Mouse (Mus musculus) heart, postnatal 36 days (tissue): ENCODE data around the gene Dtd1. TPM values are rescaled to one million over a fixed set of nuclear protein-coding genes. Genes with fewer than 3 reads are reported as not detected.

Experiments
- DNase-seq, 2 experiments: peaks; one replicate each; pipeline ENCODE4 v3.0.0; 2021 to 2022
- intact Hi-C: fragments of 180-260 bp; cut with DNase I; formaldehyde crosslinking; loops from one replicate; pipeline ENCODE4 v1.15.1; 2025
- total RNA-seq, 2 experiments: library from RNA; stranded (reverse); gene quantifications; 2 replicates each; pipeline ENCODE4 v1.2.3; 2021

Dtd1 gene
- total RNA-seq, 2 experiments from 2014 or later, result 14.5 to 15.7 TPM

DNA sequence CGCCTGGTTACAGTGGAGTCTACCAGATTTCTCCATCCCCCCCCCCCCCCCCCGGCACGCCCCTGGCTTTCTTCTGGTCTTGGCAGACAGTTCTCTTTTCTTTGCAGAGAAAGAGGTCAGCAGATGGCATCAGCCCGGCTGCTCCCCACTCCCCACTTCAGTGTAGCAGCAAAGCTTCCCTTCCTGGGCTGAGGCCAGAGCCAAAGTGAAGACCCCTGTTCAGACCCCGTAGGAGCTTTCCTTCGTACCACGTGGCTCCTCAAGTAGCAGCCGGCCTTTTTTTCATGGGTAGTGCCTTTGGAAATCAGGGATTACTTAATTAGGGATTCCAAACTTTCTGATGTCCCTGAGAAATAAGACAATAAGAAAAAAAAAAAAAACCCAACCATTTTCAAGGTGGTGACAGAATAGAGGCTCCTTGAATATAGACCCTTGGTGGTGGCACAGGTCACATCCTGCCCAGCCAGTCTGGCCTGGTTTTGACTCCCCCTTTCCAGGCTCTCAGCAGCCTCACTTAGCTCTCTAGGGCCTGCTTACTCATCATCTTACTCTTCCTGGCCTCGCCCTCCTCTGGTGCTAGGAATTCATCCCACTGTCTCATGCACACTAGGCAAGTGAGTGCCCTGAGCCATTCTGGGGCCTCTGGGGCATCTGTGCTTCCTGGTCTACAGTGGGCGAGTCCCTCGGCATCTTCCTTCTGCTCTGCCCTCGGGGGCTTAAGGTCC, 38.1 kb downstream of the Dtd1 start:
- intact Hi-C loops, result loop anchor here (5.0 kb wide), 3 partner anchors 524 to 949 kb away; no protein-coding TSS in a partner anchor

DNA sequence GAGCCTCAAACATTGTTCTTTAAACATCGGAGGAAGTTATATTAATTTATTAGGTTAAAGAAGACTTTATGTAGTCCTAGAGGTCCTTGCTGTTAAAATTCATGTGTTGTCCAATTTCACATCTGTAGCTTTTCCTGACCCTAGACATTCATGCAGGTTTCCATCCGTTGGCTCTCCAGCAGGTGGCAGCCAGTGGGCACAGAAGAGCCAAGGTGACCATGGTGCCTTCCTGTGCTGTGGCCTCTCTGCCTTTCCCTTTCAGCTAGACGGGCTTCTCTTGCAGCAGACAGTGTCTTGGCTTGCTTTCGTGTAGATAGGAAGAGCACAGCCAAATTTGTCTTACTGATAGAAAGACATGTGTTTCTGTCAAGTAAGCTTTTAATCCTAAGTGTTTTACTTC, 39.0 kb downstream of the Dtd1 start:
- intact Hi-C loops, result loop anchor here (1.0 to 5.0 kb wide), 4 partner anchors 230 to 949 kb away; no protein-coding TSS in a partner anchor
- DNase-seq, result peak in 1 of 2 experiments; percentile 21

More for the DNA sequence above, 38.1 kb downstream of the Dtd1 start:
- DNase-seq, result no peak

DNA sequence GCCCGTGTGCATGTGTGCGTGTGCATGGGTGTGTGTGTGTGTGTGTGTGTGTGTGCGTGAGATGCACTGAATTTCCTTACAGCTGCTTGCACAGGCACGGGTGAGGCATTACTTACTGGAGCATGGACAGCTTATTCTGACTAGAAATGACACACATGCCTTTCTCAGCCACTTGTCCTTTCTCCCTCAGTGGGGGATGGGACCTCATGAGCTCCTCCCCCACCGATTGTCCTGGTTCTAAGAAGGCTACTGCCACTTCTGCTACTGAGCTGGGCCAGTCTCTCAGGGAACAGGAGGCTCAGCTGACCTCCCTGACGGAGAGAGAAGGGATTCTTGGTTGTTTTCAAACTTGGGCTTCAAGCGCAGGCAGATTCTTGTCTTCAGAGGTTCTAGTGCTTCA, 40.4 kb downstream of the Dtd1 start:
- intact Hi-C loops, result no loop called here
- DNase-seq, result no peak

DNA sequence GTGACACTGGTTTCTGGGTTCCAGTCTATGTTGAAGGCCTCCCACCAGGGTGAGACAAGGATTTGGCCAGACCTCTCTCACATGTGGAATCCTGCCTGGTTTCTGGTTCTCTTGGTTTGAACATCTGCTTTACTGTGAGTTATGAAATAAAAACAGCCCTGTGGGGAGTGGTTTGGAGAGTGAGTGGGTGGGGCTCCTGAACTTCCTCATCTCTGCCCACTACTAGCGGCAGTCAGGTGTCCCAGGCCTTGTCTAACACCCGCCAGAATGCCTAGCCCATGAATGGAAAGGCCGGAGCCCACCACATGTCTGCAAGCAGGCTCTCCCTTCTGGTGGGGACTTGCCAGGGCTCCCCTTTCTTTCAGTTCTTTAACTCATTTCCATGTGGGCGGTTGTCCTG, 42.3 kb downstream of the Dtd1 start:
- intact Hi-C loops, result no loop called here
- DNase-seq, result peak; percentile 7 to 25

DNA sequence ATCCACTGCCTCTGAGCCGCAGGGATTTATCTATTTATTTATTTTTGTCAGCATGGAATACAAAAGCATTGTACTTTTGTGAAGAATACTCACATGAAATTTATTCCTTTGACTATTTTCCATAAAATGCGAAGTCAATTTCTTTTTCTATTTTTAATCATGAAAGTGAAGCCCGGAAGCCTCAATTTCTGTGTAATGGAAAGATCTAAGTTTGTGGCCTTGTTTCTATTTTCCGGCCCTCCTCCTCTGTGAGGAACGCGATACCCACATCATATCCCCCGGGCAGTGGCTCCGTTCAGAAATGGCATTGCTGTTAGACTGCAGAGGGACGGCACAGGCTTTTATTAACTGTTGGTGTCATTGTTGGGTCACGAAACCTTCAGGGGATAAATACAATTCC, 46.7 kb downstream of the Dtd1 start:
- no peak for DNase-seq
- intact Hi-C loops, result no loop called here

DNA sequence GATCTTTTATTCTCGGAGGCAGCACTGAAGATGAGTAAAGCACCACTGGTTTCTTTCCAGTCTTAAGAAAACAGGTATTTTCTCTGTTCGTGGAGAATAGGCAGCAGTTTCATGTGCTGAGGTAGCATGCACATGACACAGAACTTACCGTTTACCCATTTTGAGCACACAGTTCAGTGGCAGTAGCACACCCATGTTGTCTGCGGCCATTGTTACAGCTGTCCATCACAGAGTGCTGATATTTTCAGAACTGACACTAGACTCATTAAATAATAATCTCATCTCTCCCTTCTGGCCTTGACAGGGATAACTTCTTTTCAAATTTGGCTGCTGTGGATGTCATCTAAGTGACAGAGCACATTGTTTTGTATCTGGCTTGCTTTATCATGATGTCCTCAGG, 47.5 kb downstream of the Dtd1 start:
- no peak for DNase-seq
- intact Hi-C loops, result no loop called here

DNA sequence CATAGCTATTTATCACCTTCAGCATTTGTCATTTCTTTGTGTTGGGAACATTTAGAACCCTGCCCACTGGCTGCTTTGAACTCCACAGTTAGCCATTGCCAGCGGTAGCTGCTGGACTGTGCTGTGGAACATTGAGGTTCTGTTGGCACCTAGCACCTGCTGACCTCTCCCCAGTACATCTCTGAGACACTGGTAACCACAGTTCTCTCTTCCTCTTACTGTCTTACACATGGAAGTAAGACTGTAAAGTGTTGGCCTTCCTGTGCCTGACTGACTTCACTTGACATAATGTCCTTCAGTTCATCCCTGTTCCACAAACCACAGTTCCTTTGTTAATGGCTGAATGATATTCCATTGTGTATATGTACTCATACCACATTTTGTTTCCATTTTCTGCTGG, 50.3 kb downstream of the Dtd1 start:
- DNase-seq, result no peak
- intact Hi-C loops, result no loop called here

DNA sequence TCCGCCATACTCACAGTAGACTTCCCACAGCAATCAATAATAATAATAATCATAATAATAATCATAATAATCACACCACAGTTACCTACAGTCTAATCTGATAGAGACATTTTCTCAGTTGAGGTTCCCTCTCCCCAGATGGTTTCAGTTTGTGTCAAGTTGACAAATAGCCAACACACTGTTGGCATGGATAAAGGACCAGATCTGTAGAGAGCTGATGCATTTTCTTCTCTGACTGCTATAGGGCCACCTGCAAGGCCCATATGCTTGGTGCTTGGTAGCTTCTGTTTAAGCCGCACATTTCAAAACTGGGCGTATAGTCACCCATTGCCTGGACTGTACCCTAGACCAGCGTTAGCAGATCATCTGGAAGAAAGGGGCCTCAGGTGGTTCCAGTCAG, 53.1 kb downstream of the Dtd1 start:
- intact Hi-C loops, result no loop called here
- DNase-seq, result no peak

DNA sequence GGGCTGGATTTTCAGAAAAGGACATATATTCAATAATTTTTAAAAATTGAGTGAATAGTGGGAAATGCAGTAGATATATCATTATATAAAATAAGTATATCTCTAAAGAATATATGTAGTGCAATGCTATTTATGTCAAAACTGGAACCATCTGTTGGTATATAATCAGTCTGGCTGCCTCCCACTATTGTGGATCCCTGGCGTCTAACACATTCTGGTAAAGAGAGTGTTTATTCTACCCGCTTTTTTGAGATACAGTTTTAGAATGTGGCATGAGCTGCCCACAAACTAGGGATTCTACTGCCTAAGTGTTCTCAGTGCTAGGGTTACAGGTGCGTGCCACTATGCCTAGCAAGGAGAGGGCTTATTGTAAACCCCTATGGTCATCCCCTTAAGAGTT, 55.6 kb downstream of the Dtd1 start:
- intact Hi-C loops, result no loop called here
- no peak for DNase-seq

DNA sequence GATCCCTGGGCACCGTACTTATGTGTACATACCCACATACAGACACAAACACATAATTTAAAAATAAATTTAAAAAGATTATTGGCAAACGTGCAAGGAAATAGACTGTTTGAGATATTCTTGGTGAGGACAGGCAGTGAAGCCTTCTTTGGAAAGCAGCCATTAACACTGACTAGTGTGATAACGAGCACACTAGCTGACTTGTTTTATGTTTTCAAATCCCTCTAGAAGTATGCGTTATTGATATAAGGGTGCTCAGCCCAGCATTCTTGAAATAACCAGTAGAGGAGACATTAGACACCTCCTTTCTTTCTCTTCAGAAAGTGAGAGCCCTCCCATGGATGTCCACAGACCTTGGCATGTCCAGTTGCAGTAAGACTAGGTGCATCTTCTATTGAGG, 68.8 kb downstream of the Dtd1 start:
- intact Hi-C loops, result no loop called here
- no peak for DNase-seq

DNA sequence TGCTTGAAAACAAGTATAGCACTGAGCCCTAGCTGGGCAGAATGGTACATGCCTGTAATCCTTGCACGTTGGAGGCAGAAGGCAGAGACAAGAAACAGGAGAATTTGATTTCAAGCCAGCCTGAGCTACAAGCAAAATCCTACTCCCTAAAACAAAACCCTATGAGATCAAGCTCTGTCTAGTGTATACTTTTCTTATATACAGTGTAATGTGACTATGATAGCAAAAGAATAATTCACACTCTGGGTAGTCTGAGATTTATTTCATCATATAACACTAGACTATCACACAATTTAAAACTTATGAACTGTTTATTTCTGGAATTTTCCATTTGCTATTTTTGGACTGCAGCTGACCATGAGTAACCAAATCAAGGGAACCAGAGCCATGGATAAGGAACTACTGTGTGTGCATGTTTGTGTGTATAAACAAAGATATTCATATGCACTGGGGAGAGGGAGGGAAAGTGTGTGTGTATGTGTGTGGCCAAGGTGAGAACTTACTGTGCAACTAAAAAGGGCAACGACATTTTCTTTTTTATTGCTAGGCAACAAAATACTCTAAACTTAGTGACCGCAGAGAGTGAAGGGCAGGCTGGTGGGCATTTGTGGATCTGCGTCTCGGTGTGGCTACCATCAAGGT, 70.7 kb downstream of the Dtd1 start:
- intact Hi-C loops, result no loop called here

DNA sequence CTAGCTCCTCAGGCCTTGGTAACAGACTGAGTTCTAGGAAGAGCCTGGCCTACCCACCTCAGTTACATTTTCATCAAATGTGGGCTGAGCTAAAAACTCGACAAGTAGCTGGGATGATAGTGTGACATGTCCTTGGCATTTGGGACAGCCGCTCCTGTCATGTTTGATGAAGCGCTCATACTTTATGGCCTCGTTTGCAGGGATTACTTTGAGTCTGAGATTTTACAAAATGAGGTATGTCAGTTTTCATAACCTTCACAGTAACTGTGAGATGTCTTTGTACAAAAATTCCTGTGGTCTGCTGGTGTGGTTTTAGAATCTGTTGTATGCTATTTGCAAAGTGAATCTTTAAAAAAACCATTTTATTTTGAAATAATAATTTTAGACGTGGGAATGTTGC, 72.7 kb downstream of the Dtd1 start:
- no peak for DNase-seq
- intact Hi-C loops, result no loop called here

More for the DNA sequence above, 70.7 kb downstream of the Dtd1 start:
- no peak for DNase-seq

DNA sequence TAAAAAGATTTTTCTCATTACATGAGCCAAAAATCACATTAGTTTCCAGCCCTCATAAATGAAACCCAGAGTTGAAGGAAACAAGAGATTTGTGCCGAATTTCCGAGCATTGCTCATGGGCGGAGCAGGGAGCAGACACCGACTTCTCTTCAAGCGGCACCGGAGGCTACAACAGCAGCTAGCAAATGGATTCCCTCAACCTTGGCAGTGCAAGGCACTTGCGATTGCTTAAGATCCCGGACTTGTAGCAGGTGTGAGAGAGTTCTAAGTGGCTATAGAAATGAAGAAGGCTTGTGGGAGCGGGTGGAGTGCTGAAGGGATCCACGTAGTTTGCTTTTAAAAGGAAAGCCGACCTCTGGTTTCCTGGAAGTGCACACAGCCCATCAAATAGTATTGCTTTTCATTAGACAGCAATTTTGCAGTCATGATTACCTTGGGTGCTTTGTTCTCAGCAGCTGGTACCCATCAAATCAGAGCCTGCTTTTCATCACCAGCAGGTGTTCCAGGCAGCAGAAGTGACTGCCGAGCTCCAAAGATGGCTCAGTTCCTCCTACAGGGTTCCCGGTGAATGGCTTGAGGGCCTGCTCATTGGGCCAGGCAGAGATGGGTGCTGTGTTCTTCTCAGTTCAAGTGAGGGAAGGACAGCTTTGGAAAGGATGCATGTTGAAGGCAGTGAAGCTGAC, 77.0 kb downstream of the Dtd1 start:
- intact Hi-C loops, result no loop called here
- DNase-seq, result peak in 1 of 2 experiments; percentile 18

DNA sequence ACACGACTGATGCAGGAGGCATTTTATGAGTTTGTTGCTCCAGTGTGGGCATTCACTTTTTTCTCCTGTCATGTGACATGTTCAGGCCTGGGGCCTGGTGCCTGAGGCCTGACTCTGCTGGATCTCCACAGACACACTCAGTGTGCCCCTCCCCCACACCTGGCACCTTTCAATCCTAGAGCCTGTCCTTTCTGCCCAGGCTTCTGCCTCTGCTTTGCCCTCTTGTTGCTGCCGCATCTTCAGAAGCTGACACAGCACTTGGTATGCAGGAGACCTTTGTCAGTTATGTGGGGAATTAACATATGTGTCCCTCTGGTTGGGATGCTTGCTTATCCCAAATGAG, 77.5 kb downstream of the Dtd1 start:
- intact Hi-C loops, result no loop called here
- no peak for DNase-seq

DNA sequence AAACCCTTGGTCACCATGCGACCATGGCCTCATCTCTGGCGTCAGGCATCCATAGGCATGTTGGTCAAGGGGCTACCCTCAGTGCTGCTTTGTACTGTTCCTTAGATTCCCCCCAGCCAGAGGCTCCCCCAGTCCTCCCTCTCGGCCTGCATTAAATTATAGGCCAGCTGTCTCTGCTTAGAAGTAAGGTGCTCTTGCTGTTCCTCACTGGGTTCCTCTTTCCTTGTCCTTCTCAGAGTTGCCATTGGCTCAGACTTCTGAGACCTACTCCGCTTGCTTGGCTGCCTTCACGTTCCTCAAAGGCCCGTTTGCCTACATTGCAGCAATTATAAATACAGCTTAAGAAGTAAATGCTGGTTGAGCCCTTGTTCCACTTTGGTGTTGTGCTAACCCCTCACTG, 79.1 kb downstream of the Dtd1 start:
- DNase-seq, result no peak
- intact Hi-C loops, result no loop called here

DNA sequence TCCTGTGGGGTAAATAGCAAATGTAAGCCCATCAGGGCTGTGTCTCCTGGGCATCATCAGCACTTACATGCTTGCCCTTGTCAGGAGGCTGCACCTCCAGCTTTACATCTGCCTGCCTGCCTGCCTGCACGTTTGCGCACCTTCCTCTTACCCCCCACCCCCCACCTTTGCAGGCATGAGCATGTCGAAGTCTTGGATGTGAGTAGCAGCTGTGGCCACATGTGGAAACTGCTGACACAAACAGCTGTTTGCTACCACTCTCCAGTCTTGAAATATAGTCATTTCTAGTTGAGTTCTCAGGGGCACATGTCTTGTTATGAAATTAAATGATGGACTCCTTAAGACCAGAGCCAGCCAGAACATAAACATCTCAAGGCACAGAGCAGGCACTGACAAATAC, 79.7 kb downstream of the Dtd1 start:
- intact Hi-C loops, result no loop called here
- no peak for DNase-seq

DNA sequence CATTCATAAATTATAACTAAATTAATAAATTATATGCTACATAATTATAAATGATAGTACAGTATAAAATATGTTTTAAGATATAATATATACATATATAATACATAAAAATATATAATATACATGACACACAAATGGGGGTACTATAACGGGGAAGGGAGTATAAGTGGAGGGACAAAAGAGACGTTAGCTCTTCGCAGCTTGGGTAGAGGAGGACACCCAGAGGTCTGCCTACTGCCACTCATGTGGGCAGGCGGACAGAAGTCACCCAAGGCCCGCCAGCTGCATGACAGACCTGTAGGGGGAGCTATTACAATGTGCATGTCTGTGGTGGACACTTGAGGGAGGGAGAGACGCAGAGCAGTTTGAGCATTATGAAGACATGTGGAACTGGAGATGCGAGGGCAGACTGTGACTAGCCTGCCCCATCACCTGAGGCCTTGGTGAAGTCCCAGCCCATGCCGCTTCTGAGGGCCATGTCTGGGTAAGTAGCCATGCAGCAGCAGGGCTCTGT, 92.6 kb downstream of the Dtd1 start:
- intact Hi-C loops, result no loop called here
- no peak for DNase-seq

DNA sequence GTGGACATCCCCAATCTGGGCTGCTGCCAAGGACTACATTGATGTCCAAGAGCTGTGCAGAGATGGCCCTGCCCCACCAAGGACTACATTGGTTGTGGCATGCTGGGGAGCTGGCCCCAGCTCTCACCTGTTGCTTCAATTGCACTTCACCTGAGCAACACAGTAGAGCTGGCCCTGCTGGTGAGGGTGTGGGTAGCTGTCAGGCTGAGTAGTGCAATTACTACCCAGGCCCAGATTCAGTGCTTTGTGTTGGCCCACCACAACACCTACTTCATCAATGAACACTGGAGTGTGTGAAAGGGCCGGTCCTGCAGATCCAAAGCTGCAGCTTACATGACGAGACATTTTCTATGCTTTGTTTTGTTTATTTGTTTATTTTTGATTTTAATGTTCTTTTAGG, 93.1 kb downstream of the Dtd1 start:
- intact Hi-C loops, result no loop called here
- DNase-seq, result no peak

DNA sequence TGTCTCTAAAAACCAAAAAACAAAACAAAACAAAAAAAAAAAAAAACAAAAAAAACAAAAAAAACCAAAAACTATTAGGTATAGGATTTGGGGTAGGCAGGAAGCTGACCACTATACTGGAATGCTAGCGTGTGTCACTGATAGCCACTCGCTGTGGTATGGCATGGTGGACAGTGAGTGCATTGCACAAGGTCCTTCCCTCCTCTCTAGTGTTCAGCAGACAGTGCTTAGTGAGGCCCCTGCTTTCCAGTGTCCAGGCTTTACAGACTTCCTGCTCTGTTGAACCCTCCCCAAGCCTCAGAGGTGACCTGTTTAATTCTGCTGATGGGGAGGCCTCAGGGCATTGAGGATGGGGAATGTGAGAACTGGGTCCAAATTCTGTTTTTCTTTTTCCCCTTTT, 95.2 kb downstream of the Dtd1 start:
- no peak for DNase-seq
- intact Hi-C loops, result no loop called here

DNA sequence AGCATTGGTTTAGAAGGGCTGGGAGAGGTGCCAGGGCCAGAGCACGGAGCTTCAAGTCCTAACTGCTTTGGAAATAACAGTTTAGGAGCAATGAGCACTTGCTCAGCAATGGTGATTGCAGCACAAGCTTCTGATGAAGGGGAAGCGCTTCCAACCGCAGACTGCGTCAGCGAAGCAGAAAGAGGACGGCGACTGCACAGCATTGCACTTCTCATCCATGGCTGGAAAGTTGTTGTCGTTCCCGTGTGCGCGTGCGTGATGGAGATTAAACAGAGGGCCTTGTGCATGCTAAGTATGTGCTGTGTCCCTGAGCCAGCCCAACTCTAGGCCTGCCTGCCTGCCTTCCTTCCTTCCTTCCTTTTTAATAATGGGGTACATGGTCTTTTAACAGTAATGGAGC, 98.3 kb downstream of the Dtd1 start:
- DNase-seq, result no peak
- intact Hi-C loops, result no loop called here

DNA sequence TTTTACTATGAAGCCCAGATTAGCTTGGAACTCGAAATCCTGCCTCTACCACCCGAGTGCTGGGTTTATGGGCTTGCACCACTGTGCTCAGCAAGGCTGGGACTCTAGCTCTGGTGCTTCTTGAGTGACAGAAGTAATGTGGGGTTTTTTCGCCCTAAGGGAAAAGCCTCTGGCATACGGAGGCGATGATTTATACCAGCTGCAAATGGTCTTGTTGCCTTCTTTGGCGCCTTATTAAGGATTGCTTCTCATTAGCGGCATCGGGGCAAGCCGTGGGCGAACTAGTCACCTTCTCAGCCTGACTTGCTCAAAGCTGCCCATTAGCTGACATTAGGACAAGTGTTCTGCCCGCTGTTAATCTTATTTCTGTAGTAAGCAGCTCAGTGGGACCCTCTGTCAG, 100.9 kb downstream of the Dtd1 start:
- no peak for DNase-seq
- intact Hi-C loops, result no loop called here
